Mouse (Mus musculus) heart, embryonic 13.5 days (tissue): ENCODE data around the gene Kif26a. TPM values are rescaled to one million over a fixed set of nuclear protein-coding genes. Genes with fewer than 3 reads are reported as not detected.

Experiments used
- ATAC-seq: fragments of 200-750 bp; cut with Nextera tagmentation; 2 replicates; pipeline ENCODE4 v1.8.0; 2017; ENCODE audit warnings: moderate TSS enrichment; ENCODE audit not compliant: insufficient number of reproducible peaks, low FRiP score, low TSS enrichment; ENCODE audit errors: extremely low read depth
- H3K27ac ChIP-seq: fragments of 300-500 bp; sonication (generic); replicated peaks from 2 replicates; pipeline ENCODE4 v1.5.1; 2015; ENCODE audit warnings: moderate library complexity, mild to moderate bottlenecking, inconsistent platforms
- H3K27me3 ChIP-seq: fragments of 300-500 bp; sonication (generic); replicated peaks from 2 replicates; pipeline ENCODE4 v1.6.1; 2015; ENCODE audit warnings: mild to moderate bottlenecking, inconsistent platforms
- H3K36me3 ChIP-seq: fragments of 300-500 bp; sonication (generic); 2 replicates; pipeline ENCODE4 v1.6.1; 2015; ENCODE audit warnings: mild to moderate bottlenecking, inconsistent platforms
- H3K4me1 ChIP-seq: fragments of 300-500 bp; sonication (generic); 2 replicates; pipeline ENCODE4 v1.6.1; 2015; ENCODE audit warnings: inconsistent platforms
- H3K4me2 ChIP-seq: fragments of 300-500 bp; sonication (generic); 2 replicates; pipeline ENCODE4 v1.6.1; 2015; ENCODE audit warnings: inconsistent platforms, mild to moderate bottlenecking, moderate library complexity
- H3K4me3 ChIP-seq: fragments of 300-500 bp; sonication (generic); 2 replicates; pipeline ENCODE4 v1.5.1; 2015; ENCODE audit warnings: moderate library complexity, mild to moderate bottlenecking, inconsistent platforms
- H3K9ac ChIP-seq: fragments of 300-500 bp; sonication (generic); 2 replicates; pipeline ENCODE4 v1.6.1; 2015; ENCODE audit warnings: inconsistent platforms, mild to moderate bottlenecking, moderate library complexity
- H3K9me3 ChIP-seq: fragments of 300-500 bp; sonication (generic); 2 replicates; pipeline ENCODE4 v1.6.1; 2016; ENCODE audit warnings: inconsistent platforms
- WGBS: fragments of 180-500 bp; shearing (Covaris S2); methylation state at CpG from one replicate; pipeline ENCODE4 v1.1.7; 2015; ENCODE audit warnings: mixed read lengths; 5-methylcytosine and 5-hydroxymethylcytosine counted together
- polyA plus RNA-seq: library from polyadenylated mRNA; unstranded; fragments of >200 nt; fragmentation: Nextera tagmentation; extraction: Ambion mirVana; gene quantifications from 2 replicates; pipeline ENCODE4 v1.2.1, GENCODE M21; 2015

Gene Kif26a
- polyA plus RNA-seq, 1 experiment from 2014 or later, result 1.6 TPM

- no peak overlapping the region for H3K27ac ChIP-seq
- H3K4me3 ChIP-seq, result no peak overlapping the region
- no peaks in the 10 kb centered on the region for H3K9me3 ChIP-seq
- no peak overlapping the region for H3K9ac ChIP-seq
- no peak for ATAC-seq
- H3K4me2 ChIP-seq, result no peak overlapping the region
- WGBS, result 85% methylated on average over 6 of the region's 6 CpGs
- H3K27me3 ChIP-seq, result peaks cover 93% of the 10 kb centered on the region
- H3K4me1 ChIP-seq, result peaks cover 3% of the 10 kb centered on the region; the same call in 1 of the 2 replicates
- H3K36me3 ChIP-seq, result no peaks in the 10 kb centered on the region
Observed at GRCm38 (mm10) chr12:112112235-112112634, 33.8 kb upstream of the Kif26a start.

- Histone ChIP-seq H3K36me3 (no peaks in the 10 kb centered on the region), H3K9ac (no peak overlapping the region), H3K27ac (no peak overlapping the region), H3K4me2 (no peak overlapping the region), H3K9me3 (no peaks in the 10 kb centered on the region), H3K4me3 (no peak overlapping the region), H3K27me3 (peaks cover 88% of the 10 kb centered on the region), H3K4me1 (peaks cover 2% of the 10 kb centered on the region; the same call in 1 of the 2 replicates)
- WGBS, result 19% methylated on average over 13 of the region's 13 CpGs
- peak; percentile 68 for ATAC-seq
Observed at GRCm38 (mm10) chr12:112112686-112113396, 33.2 kb upstream of the Kif26a start.

GRCm38 (mm10) chr12:112113710-112114109 is 32.3 kb upstream of the Kif26a start:
- Histone ChIP-seq H3K4me3 (no peak overlapping the region), H3K9me3 (no peaks in the 10 kb centered on the region), H3K27ac (no peak overlapping the region), H3K9ac (no peak overlapping the region), H3K36me3 (no peaks in the 10 kb centered on the region), H3K27me3 (peaks cover 86% of the 10 kb centered on the region), H3K4me1 (peaks cover 2% of the 10 kb centered on the region; the same call in 1 of the 2 replicates), H3K4me2 (no peak overlapping the region)
- no peak for ATAC-seq
- WGBS, result 8% methylated on average over 7 of the region's 7 CpGs

- peaks cover 2% of the 10 kb centered on the region; the same call in 1 of the 2 replicates for H3K4me1 ChIP-seq
- no peak overlapping the region for H3K9ac ChIP-seq
- WGBS, result 75% methylated on average over 5 of the region's 5 CpGs
- no peaks in the 10 kb centered on the region for H3K36me3 ChIP-seq
- H3K27ac ChIP-seq, result no peak overlapping the region
- ATAC-seq, result no peak
- H3K9me3 ChIP-seq, result no peaks in the 10 kb centered on the region
- H3K27me3 ChIP-seq, result peaks cover 71% of the 10 kb centered on the region
- H3K4me2 ChIP-seq, result no peak overlapping the region
- H3K4me3 ChIP-seq, result no peak overlapping the region
Observed at GRCm38 (mm10) chr12:112117006-112117405, 29.0 kb upstream of the Kif26a start.

GRCm38 (mm10) chr12:112117649-112118048 is 28.4 kb upstream of the Kif26a start:
- H3K36me3 ChIP-seq, result no peaks in the 10 kb centered on the region
- peaks cover 70% of the 10 kb centered on the region for H3K27me3 ChIP-seq

GRCm38 (mm10) chr12:112121188-112121587 is 24.8 kb upstream of the Kif26a start:
- H3K27me3 ChIP-seq, result peaks cover 57% of the 10 kb centered on the region
- no peaks in the 10 kb centered on the region for H3K4me1 ChIP-seq
- 54% methylated on average over 3 of the region's 3 CpGs for WGBS
- ATAC-seq, result no peak
- H3K4me3 ChIP-seq, result no peak overlapping the region
- no peak overlapping the region for H3K4me2 ChIP-seq
- no peaks in the 10 kb centered on the region for H3K36me3 ChIP-seq
- H3K27ac ChIP-seq, result no peak overlapping the region
- no peaks in the 10 kb centered on the region for H3K9me3 ChIP-seq
- no peak overlapping the region for H3K9ac ChIP-seq

More at GRCm38 (mm10) chr12:112117649-112118048, 28.4 kb upstream of the Kif26a start:
- 60% methylated on average over 7 of the region's 7 CpGs for WGBS
- Histone ChIP-seq H3K4me3 (no peak overlapping the region), H3K9ac (no peak overlapping the region), H3K27ac (no peak overlapping the region), H3K9me3 (no peaks in the 10 kb centered on the region), H3K4me2 (no peak overlapping the region), H3K4me1 (peaks cover 2% of the 10 kb centered on the region; the same call in 1 of the 2 replicates)
- no peak for ATAC-seq

GRCm38 (mm10) chr12:112125903-112126302 is 20.1 kb upstream of the Kif26a start:
- no peak overlapping the region for H3K9ac ChIP-seq
- H3K4me3 ChIP-seq, result no peak overlapping the region
- H3K4me1 ChIP-seq, result 0 out of 2 replicates have a peak, but pooled peaks cover 2% of the 10 kb centered on the region
- no peak overlapping the region for H3K27ac ChIP-seq
- peaks cover 78% of the 10 kb centered on the region for H3K27me3 ChIP-seq
- 75% methylated on average over 14 of the region's 14 CpGs for WGBS
- H3K4me2 ChIP-seq, result no peak overlapping the region
- no peaks in the 10 kb centered on the region for H3K36me3 ChIP-seq
- no peak for ATAC-seq
- no peaks in the 10 kb centered on the region for H3K9me3 ChIP-seq

- Histone ChIP-seq H3K4me1 (0 out of 2 replicates have a peak, but pooled peaks cover 4% of the 10 kb centered on the region), H3K9me3 (no peaks in the 10 kb centered on the region), H3K4me3 (no peak overlapping the region), H3K27ac (no peak overlapping the region), H3K9ac (no peak overlapping the region), H3K4me2 (no peak overlapping the region), H3K36me3 (no peaks in the 10 kb centered on the region), H3K27me3 (peaks cover 78% of the 10 kb centered on the region)
- 52% methylated on average over 14 of the region's 14 CpGs for WGBS
- no peak for ATAC-seq
Observed at GRCm38 (mm10) chr12:112126931-112127635, 18.9 kb upstream of the Kif26a start.

GRCm38 (mm10) chr12:112128526-112128925 is 17.5 kb upstream of the Kif26a start:
- H3K4me2 ChIP-seq, result no peak overlapping the region
- H3K9ac ChIP-seq, result no peak overlapping the region
- 0 out of 2 replicates have a peak, but pooled peaks cover 4% of the 10 kb centered on the region for H3K4me1 ChIP-seq
- 85% methylated on average over 4 of the region's 4 CpGs for WGBS
- H3K4me3 ChIP-seq, result no peak overlapping the region
- no peak overlapping the region for H3K27ac ChIP-seq
- ATAC-seq, result no peak
- H3K27me3 ChIP-seq, result peaks cover 80% of the 10 kb centered on the region
- no peaks in the 10 kb centered on the region for H3K36me3 ChIP-seq
- H3K9me3 ChIP-seq, result no peaks in the 10 kb centered on the region

GRCm38 (mm10) chr12:112129300-112129856 is 16.6 kb upstream of the Kif26a start:
- Histone ChIP-seq H3K9me3 (no peaks in the 10 kb centered on the region), H3K27ac (no peak overlapping the region), H3K4me3 (no peak overlapping the region), H3K4me2 (no peak overlapping the region; the same call in 1 of the 2 replicates), H3K4me1 (0 out of 2 replicates have a peak, but pooled peaks cover 4% of the 10 kb centered on the region), H3K9ac (no peak overlapping the region), H3K27me3 (peaks cover 83% of the 10 kb centered on the region), H3K36me3 (no peaks in the 10 kb centered on the region)
- ATAC-seq, result no peak
- 48% methylated on average over 6 of the region's 6 CpGs for WGBS

GRCm38 (mm10) chr12:112130161-112130860 is 15.7 kb upstream of the Kif26a start:
- Histone ChIP-seq H3K27me3 (peaks cover 90% of the 10 kb centered on the region), H3K9ac (peak overlapping the region; percentile 87), H3K4me3 (peak overlapping the region; percentile 84), H3K36me3 (no peaks in the 10 kb centered on the region), H3K27ac (no peak overlapping the region), H3K4me1 (0 out of 2 replicates have a peak, but pooled peaks cover 4% of the 10 kb centered on the region), H3K4me2 (peak overlapping the region; percentile 93), H3K9me3 (no peaks in the 10 kb centered on the region)
- ATAC-seq, result no peak; the same call in 1 of the 2 replicates
- under 1% methylated on average over 77 of the region's 79 CpGs for WGBS
